Mouse (Mus musculus) cerebellum, adult 8-10 months (tissue): ENCODE measurements at regions not wholly inside any gene's neighbourhood (a gene's known extent, or its start where the extent isn't known, plus 50 kb on each side); places are given as distances from the start of the nearest gene placed in this dataset.

Experiments used
- DNase-seq: peaks from one replicate; pipeline ENCODE4 v3.0.0; 2022

DNA sequence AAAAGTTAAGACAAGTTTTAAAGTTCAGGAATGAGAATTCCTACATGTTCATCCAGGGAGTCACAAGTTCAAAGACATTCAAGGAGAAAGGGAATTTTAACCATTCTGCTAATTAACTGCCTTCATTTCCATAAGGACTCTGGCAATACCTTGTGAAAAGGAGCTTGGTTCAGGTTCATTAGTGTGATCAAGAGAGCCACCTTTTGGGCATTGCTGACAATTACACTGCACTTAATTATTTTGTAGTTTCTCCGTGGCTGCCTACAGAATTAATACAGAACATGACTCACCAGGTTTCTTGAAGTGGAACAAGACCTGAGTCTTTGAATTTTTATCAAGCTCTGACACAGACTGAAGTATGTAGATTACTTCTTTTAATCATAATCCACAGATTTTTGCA lies 52.4 kb upstream of the Ankef1 start:
- peak; percentile 52 for DNase-seq
